Mouse (Mus musculus): ENCODE data around the gene Impg1. TPM values are rescaled to one million over a fixed set of nuclear protein-coding genes. Genes with fewer than 3 reads are reported as not detected.

Impg1 gene
- polyA plus RNA-seq, 1 experiment from 2014 or later: not detected

GRCm38 (mm10) chr9:80272951-80273350 is 192.3 kb downstream of the Impg1 start:
- no peak overlapping the region for H3K4me2 ChIP-seq
- ATAC-seq (ENCODE audit: low FRiP score): peak; percentile 36; the same call in 1 of the 2 replicates
- H3K9me3 ChIP-seq: no peaks in the 10 kb centered on the region
- 56% methylated on average over 1 of the region's 1 CpGs for WGBS
- H3K27ac ChIP-seq: no peak overlapping the region
- no peak overlapping the region for H3K9ac ChIP-seq
- H3K4me3 ChIP-seq: no peak overlapping the region
- no peaks in the 10 kb centered on the region for H3K27me3 ChIP-seq
- H3K4me1 ChIP-seq (replicated peaks): peaks cover 4% of the 10 kb centered on the region; the same call in 1 of the 2 replicates
- 0 out of 2 replicates have a peak, but pooled peaks cover 3% of the 10 kb centered on the region for H3K36me3 ChIP-seq

GRCm38 (mm10) chr9:80269596-80269995 is 195.7 kb downstream of the Impg1 start:
- whole genome bisulfite sequencing: 82% methylated on average over 8 of the region's 8 CpGs
- no peak overlapping the region for H3K4me2 ChIP-seq
- no peaks in the 10 kb centered on the region for H3K27me3 ChIP-seq
- no peak overlapping the region for H3K9ac ChIP-seq
- no peak overlapping the region for H3K4me3 ChIP-seq
- no peak overlapping the region for H3K27ac ChIP-seq
- H3K9me3 ChIP-seq: no peaks in the 10 kb centered on the region
- no peak for ATAC-seq (ENCODE audit: low FRiP score)
- no peaks in the 10 kb centered on the region for H3K36me3 ChIP-seq
- H3K4me1 ChIP-seq (replicated peaks): peaks cover 4% of the 10 kb centered on the region; the same call in 1 of the 2 replicates

DNA sequence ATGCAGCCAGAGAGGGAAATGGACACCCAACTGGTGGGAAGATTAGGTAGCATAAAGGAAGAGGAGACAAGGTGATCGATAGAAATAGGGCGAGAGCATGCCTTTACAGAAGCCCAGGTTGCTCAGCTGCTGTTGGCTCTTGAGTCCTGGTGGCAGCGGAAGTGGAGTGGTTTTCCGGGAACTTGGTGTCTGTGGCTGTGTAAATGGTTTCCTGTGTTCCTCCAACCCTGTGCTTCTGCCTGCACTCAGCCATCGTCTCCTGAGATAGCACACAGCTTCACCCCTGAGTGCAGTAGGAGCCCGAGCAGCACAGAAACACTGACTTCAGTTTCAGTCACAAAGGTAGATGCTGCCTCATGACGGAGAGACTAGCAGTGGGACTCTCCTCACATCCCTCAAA is 198.8 kb downstream of the Impg1 start:
- Histone ChIP-seq H3K4me3 (no peak overlapping the region), H3K4me1 (replicated peaks) (no peaks in the 10 kb centered on the region), H3K9ac (no peak overlapping the region), H3K27me3 (no peaks in the 10 kb centered on the region), H3K27ac (no peak overlapping the region), H3K4me2 (no peak overlapping the region), H3K9me3 (no peaks in the 10 kb centered on the region), H3K36me3 (no peaks in the 10 kb centered on the region)
- ATAC-seq (ENCODE audit: low FRiP score): no peak
- 89% methylated on average over 7 of the region's 7 CpGs for WGBS

DNA sequence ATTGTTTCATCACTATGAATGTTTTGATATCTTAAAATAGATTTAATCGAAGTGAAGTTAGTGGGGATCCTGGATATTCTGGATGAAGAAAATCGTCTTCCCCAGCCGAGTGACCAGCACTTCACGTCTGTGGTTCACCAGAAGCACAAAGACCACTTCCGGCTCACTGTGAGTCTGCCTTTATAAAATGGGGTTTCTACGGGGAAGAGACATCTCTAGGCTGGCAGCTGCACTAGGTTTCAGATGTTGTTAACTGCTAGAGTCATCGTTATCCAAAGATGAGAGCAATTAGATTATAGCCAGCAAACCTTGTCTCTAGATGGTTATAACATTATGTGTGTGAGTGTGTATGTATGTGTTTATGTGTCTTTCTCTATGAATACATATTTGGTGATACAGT is 199.2 kb downstream of the Impg1 start:
- Histone ChIP-seq H3K4me3 (no peak overlapping the region), H3K9ac (no peak overlapping the region), H3K9me3 (no peaks in the 10 kb centered on the region), H3K36me3 (no peaks in the 10 kb centered on the region), H3K4me2 (no peak overlapping the region), H3K27me3 (no peaks in the 10 kb centered on the region), H3K4me1 (replicated peaks) (no peaks in the 10 kb centered on the region), H3K27ac (no peak overlapping the region)
- 89% methylated on average over 7 of the region's 7 CpGs for WGBS
- no peak for ATAC-seq (ENCODE audit: low FRiP score)

Data from hindbrain, embryonic 13.5 days (tissue).